Mouse (Mus musculus): ENCODE data around the gene Dclre1c. TPM values are rescaled to one million over a fixed set of nuclear protein-coding genes. Genes with fewer than 3 reads are reported as not detected.

Gene Dclre1c
- total and polyA plus RNA-seq, 3 experiments = 6.0 to 9.6 (median 7.0) TPM

DNA sequence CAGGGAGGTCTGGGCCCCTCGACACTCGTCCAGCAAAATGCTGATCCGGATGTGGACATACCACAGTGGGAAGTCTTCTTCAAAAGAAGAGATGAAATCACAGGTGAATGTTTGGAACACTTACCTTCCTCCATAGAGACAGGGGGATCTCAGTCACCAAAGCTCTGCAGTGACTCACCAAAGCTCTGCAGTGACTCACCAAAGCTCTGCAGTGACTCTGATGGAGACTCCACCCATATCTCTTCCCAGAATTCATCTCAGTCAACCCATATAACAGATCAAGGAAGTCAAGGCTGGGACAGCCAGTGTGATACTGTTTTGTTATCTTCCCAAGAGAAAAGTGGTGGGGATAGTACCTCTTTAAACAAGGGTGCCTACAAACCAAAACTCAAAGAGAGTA lies 29.2 kb downstream of the Dclre1c start:
- peaks cover 31 to 86% of the 10 kb centered on the region in 2 experiments for H3K36me3 ChIP-seq (replicated peaks in 1 of 2; ENCODE audit: control insufficient read depth in 1 of 2, insufficient read depth in 1 of 2, low read length in 1 of 2)
- in situ Hi-C loops (cut with MboI; ENCODE audit: low pct_ligation_motif_present, low pct_unique_long_range_greater_than_20kb, low sequenced_read_pairs) = no loop called here
- H3K4me3 ChIP-seq (replicated peaks in 1 of 3; ENCODE audit: low read depth in 2 of 3, low read length in 2 of 3, poor library complexity in 1 of 3) = no peak overlapping the region
- H3K4me1 ChIP-seq (ENCODE audit: control insufficient read depth in 1 of 2, insufficient read depth in 2 of 2) = peaks cover 0 to 10% of the 10 kb centered on the region in 2 experiments; a peak in 2 of 4 replicates
- no peaks in the 10 kb centered on the region for H3K79me2 ChIP-seq (replicated peaks; ENCODE audit: control insufficient read depth, extremely low read depth, insufficient read depth, poor library complexity, severe bottlenecking)
- TF ChIP-seq USF2 (conservative IDR thresholded peaks at IDR 0.05; ENCODE audit: low read depth, low read length) (no peak), UBTF (IDR thresholded peaks at IDR 0.05; ENCODE audit: low read depth, low read length) (no peak), PAX5 (IDR thresholded peaks at IDR 0.05; ENCODE audit: low read length) (no peak), MAFK (IDR thresholded peaks at IDR 0.05; ENCODE audit: insufficient replicate concordance, low read length) (no peak), MXI1 (IDR thresholded peaks at IDR 0.05; ENCODE audit: low read depth, low read length) (no peak), ZKSCAN1 (IDR thresholded peaks at IDR 0.05; ENCODE audit: borderline replicate concordance, low read depth, low read length) (no peak), USF1 (IDR thresholded peaks at IDR 0.05; ENCODE audit: low read depth, low read length) (no peak), CTCF (conservative IDR thresholded peaks at IDR 0.05 in 1 of 2, IDR thresholded peaks at IDR 0.05 in 1 of 2; ENCODE audit: low read depth in 2 of 2, low read length in 2 of 2) (no peak), CHD1 (IDR thresholded peaks at IDR 0.05; ENCODE audit: low read depth, low read length) (no peak), MAX (IDR thresholded peaks at IDR 0.05; ENCODE audit: low read length) (no peak), RCOR1 (conservative IDR thresholded peaks at IDR 0.05; ENCODE audit: low read depth, low read length) (no peak)
- no peak overlapping the region for H3K27ac ChIP-seq (ENCODE audit: insufficient read depth, low read depth)
- no peak overlapping the region for H3K9ac ChIP-seq (ENCODE audit: insufficient read depth, low read depth)
- dilution Hi-C loops (cut with MboI; ENCODE audit: extremely low pct_ligation_motif_present, extremely low pct_unique_long_range_greater_than_20kb, low sequenced_read_pairs) = no loop called here
- no peak overlapping the region for H3K4me2 ChIP-seq (ENCODE audit: insufficient read depth, low read depth, poor library complexity, severe bottlenecking)
- no peaks in the 10 kb centered on the region for H3K9me3 ChIP-seq (replicated peaks; ENCODE audit: low read length)
- DNase-seq (ENCODE audit: extremely low read depth) = no peak
- no peaks in the 10 kb centered on the region for H3K27me3 ChIP-seq (replicated peaks)

DNA sequence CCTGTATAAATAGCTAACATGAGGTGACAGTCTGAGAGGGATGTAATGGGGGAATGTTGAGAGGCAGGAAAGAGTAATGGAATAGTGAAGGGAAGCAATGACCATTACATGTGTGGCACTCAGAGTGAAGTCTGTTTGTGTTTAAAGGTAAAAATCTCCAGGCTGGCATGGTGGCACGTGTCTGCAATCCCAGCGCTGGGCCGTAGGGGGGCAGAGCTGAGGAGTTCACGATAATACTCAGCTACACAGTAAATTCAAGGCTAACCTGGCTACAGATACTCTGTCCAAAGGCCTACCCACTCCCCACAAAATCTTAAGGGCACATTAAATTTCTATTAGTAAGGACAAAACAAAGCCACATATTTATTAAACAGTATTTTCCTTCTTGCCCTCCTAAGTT lies 32.7 kb downstream of the Dclre1c start:
- H3K4me1 ChIP-seq (ENCODE audit: control insufficient read depth in 1 of 2, insufficient read depth in 2 of 2) = no peaks in the 10 kb centered on the region
- H3K79me2 ChIP-seq (replicated peaks; ENCODE audit: control insufficient read depth, extremely low read depth, insufficient read depth, poor library complexity, severe bottlenecking) = no peaks in the 10 kb centered on the region
- DNase-seq (ENCODE audit: extremely low read depth) = no peak
- H3K9me3 ChIP-seq (replicated peaks; ENCODE audit: low read length) = no peaks in the 10 kb centered on the region
- peaks cover 34 to 76% of the 10 kb centered on the region in 2 experiments for H3K36me3 ChIP-seq (replicated peaks in 1 of 2; ENCODE audit: control insufficient read depth in 1 of 2, insufficient read depth in 1 of 2, low read length in 1 of 2)
- TF ChIP-seq IRF4 (IDR thresholded peaks at IDR 0.05; ENCODE audit: low read depth, low read length) (no peak), CTCF (conservative IDR thresholded peaks at IDR 0.05 in 1 of 2, IDR thresholded peaks at IDR 0.05 in 1 of 2; ENCODE audit: low read depth in 2 of 2, low read length in 2 of 2) (peak; percentile 16 to 20; a peak in 2 of 4 replicates)
- no peak overlapping the region for H3K27ac ChIP-seq (ENCODE audit: insufficient read depth, low read depth)
- H3K27me3 ChIP-seq (replicated peaks) = no peaks in the 10 kb centered on the region
- dilution Hi-C loops (cut with MboI; ENCODE audit: extremely low pct_ligation_motif_present, extremely low pct_unique_long_range_greater_than_20kb, low sequenced_read_pairs) (no loop called here), in situ Hi-C loops (cut with MboI; ENCODE audit: low pct_ligation_motif_present, low pct_unique_long_range_greater_than_20kb, low sequenced_read_pairs) (no loop called here)
- H3K9ac ChIP-seq (ENCODE audit: insufficient read depth, low read depth) = no peak overlapping the region
- no peak overlapping the region for H3K4me2 ChIP-seq (ENCODE audit: insufficient read depth, low read depth, poor library complexity, severe bottlenecking)
- H3K4me3 ChIP-seq (replicated peaks in 1 of 3; ENCODE audit: low read depth in 2 of 3, low read length in 2 of 3, poor library complexity in 1 of 3) = no peak overlapping the region

GRCm38 (mm10) chr2:3473891-3474290 lies 50.0 kb downstream of the Dclre1c start:
- TF ChIP-seq HCFC1 (IDR thresholded peaks at IDR 0.05; ENCODE audit: low read depth, low read length) = no peak
- TF ChIP-seq SIN3A (IDR thresholded peaks at IDR 0.05; ENCODE audit: low read length) = peak; percentile 51; the same call in 1 of the 2 replicates
- dilution Hi-C loops (cut with MboI; ENCODE audit: extremely low pct_ligation_motif_present, extremely low pct_unique_long_range_greater_than_20kb, low sequenced_read_pairs) (no loop called here), in situ Hi-C loops (cut with MboI; ENCODE audit: low pct_ligation_motif_present, low pct_unique_long_range_greater_than_20kb, low sequenced_read_pairs) (no loop called here)
- H3K27me3 ChIP-seq (replicated peaks) = no peaks in the 10 kb centered on the region
- peak overlapping the region; percentile 90 for H3K4me2 ChIP-seq (ENCODE audit: insufficient read depth, low read depth, poor library complexity, severe bottlenecking)
- peaks cover 18% of the 10 kb centered on the region for H3K79me2 ChIP-seq (replicated peaks; ENCODE audit: control insufficient read depth, extremely low read depth, insufficient read depth, poor library complexity, severe bottlenecking)
- H3K9ac ChIP-seq (ENCODE audit: insufficient read depth, low read depth) = peak overlapping the region; percentile 71
- H3K9me3 ChIP-seq (replicated peaks; ENCODE audit: low read length) = no peaks in the 10 kb centered on the region
- peak overlapping the region; percentile 64 to 95 (median 86) for H3K4me3 ChIP-seq (replicated peaks in 1 of 3; ENCODE audit: low read depth in 2 of 3, low read length in 2 of 3, poor library complexity in 1 of 3)
- peaks cover 4 to 24% of the 10 kb centered on the region in 2 experiments for H3K36me3 ChIP-seq (replicated peaks in 1 of 2; ENCODE audit: control insufficient read depth in 1 of 2, insufficient read depth in 1 of 2, low read length in 1 of 2)
- H3K27ac ChIP-seq (ENCODE audit: insufficient read depth, low read depth) = peak overlapping the region; percentile 57; the same call in 1 of the 2 replicates
- peaks cover 6 to 45% of the 10 kb centered on the region in 2 experiments; a peak in 3 of 4 replicates for H3K4me1 ChIP-seq (ENCODE audit: control insufficient read depth in 1 of 2, insufficient read depth in 2 of 2)
- DNase-seq (ENCODE audit: extremely low read depth) = peak; percentile 52

Data from CH12.LX (cell line).